Mouse (Mus musculus) R1 (cell line): ENCODE data around the gene Cttnbp2.

ENCODE experiments used
- DNase-seq: peaks from one replicate; pipeline ENCODE4 v3.0.0-alpha.2; 2018; ENCODE audit warnings: low read depth, low spot score

The Cttnbp2 gene

GRCm38 (mm10) chr6:18514480-18515352 is at the start of gene Cttnbp2:
Cttnbp2 (minus strand) TSS chr6:18514843.
- peak; percentile 47 for DNase-seq

GRCm38 (mm10) chr6:18559019-18559418 is 44.4 kb upstream of the Cttnbp2 start:
- no peak for DNase-seq

GRCm38 (mm10) chr6:18547516-18548465 is 33.1 kb upstream of the Cttnbp2 start:
- no peak for DNase-seq

- DNase-seq = no peak
Observed at GRCm38 (mm10) chr6:18543878-18544277, 29.2 kb upstream of the Cttnbp2 start.

- DNase-seq = no peak
Observed at GRCm38 (mm10) chr6:18540396-18540795, 25.8 kb upstream of the Cttnbp2 start.

GRCm38 (mm10) chr6:18530394-18530793 is 15.8 kb upstream of the Cttnbp2 start:
- no peak for DNase-seq

- DNase-seq = no peak
Observed at GRCm38 (mm10) chr6:18517626-18518025, 3.0 kb upstream of the Cttnbp2 start.

- DNase-seq = peak; percentile 24
Observed at GRCm38 (mm10) chr6:18513611-18514473, 801 bp downstream of the Cttnbp2 start.

- DNase-seq = no peak
Observed at GRCm38 (mm10) chr6:18511886-18512285, 2.8 kb downstream of the Cttnbp2 start.

GRCm38 (mm10) chr6:18508036-18508435 is 6.6 kb downstream of the Cttnbp2 start:
- DNase-seq = no peak

- DNase-seq = no peak
Observed at GRCm38 (mm10) chr6:18499833-18500232, 14.8 kb downstream of the Cttnbp2 start.

- no peak for DNase-seq
Observed at GRCm38 (mm10) chr6:18492977-18493376, 21.7 kb downstream of the Cttnbp2 start.

- DNase-seq = no peak
Observed at GRCm38 (mm10) chr6:18492248-18492901, 22.3 kb downstream of the Cttnbp2 start.

- DNase-seq = peak; percentile 45
Observed at GRCm38 (mm10) chr6:18485087-18485486, 29.6 kb downstream of the Cttnbp2 start.

GRCm38 (mm10) chr6:18484061-18484460 is 30.6 kb downstream of the Cttnbp2 start:
- DNase-seq = no peak

- no peak for DNase-seq
Observed at GRCm38 (mm10) chr6:18482546-18482945, 32.1 kb downstream of the Cttnbp2 start.

GRCm38 (mm10) chr6:18481781-18482180 is 32.9 kb downstream of the Cttnbp2 start:
- no peak for DNase-seq

GRCm38 (mm10) chr6:18477313-18477930 is 37.2 kb downstream of the Cttnbp2 start:
- DNase-seq = no peak

GRCm38 (mm10) chr6:18474983-18475382 is 39.7 kb downstream of the Cttnbp2 start:
- no peak for DNase-seq

GRCm38 (mm10) chr6:18474541-18474940 is 40.1 kb downstream of the Cttnbp2 start:
- DNase-seq = no peak
